Mouse (Mus musculus): ENCODE measurements around the gene Tbc1d30. TPM values are rescaled to one million over a fixed set of nuclear protein-coding genes. Genes with fewer than 3 reads are reported as not detected.

The Tbc1d30 gene
- polyA plus RNA-seq, 1 experiment: not detected

GRCm38 (mm10) chr10:121309801-121310510 is 41.1 kb downstream of the Tbc1d30 start:
- Histone ChIP-seq H3K4me1 (ENCODE audit: control insufficient read depth) (no peaks in the 10 kb centered on the region; the same call in 1 of the 2 replicates), H3K9me3 (ENCODE audit: control insufficient read depth, low read length) (no peaks in the 10 kb centered on the region; the same call in 1 of the 2 replicates), H3K4me3 (replicated peaks) (peak overlapping the region; percentile 36), H3K36me3 (ENCODE audit: control insufficient read depth) (no peaks in the 10 kb centered on the region), H3K27me3 (ENCODE audit: control insufficient read depth) (peaks cover 63% of the 10 kb centered on the region)
- TF ChIP-seq GATA1 (IDR thresholded peaks at IDR 0.05; ENCODE audit: low read length): no peak
- TF ChIP-seq TAL1 (IDR thresholded peaks at IDR 0.05; ENCODE audit: low read length): no peak

GRCm38 (mm10) chr10:121309123-121309655 is 41.9 kb downstream of the Tbc1d30 start:
- no peak for TF ChIP-seq GATA1 (IDR thresholded peaks at IDR 0.05; ENCODE audit: low read length)

GRCm38 (mm10) chr10:121305441-121305840 is 45.6 kb downstream of the Tbc1d30 start:
- no peaks in the 10 kb centered on the region; the same call in 1 of the 2 replicates for H3K9me3 ChIP-seq (ENCODE audit: control insufficient read depth, low read length)
- no peaks in the 10 kb centered on the region for H3K4me1 ChIP-seq (ENCODE audit: control insufficient read depth)
- no peak overlapping the region for H3K4me3 ChIP-seq (replicated peaks)
- H3K36me3 ChIP-seq (ENCODE audit: control insufficient read depth): no peaks in the 10 kb centered on the region
- TF ChIP-seq GATA1 (IDR thresholded peaks at IDR 0.05; ENCODE audit: low read length): no peak
- TF ChIP-seq TAL1 (IDR thresholded peaks at IDR 0.05; ENCODE audit: low read length): no peak
- H3K27me3 ChIP-seq (ENCODE audit: control insufficient read depth): peaks cover 26% of the 10 kb centered on the region

More at GRCm38 (mm10) chr10:121309123-121309655, 41.9 kb downstream of the Tbc1d30 start:
- Histone ChIP-seq H3K4me3 (replicated peaks) (no peak overlapping the region), H3K9me3 (ENCODE audit: control insufficient read depth, low read length) (no peaks in the 10 kb centered on the region; the same call in 1 of the 2 replicates), H3K27me3 (ENCODE audit: control insufficient read depth) (peaks cover 58% of the 10 kb centered on the region), H3K4me1 (ENCODE audit: control insufficient read depth) (no peaks in the 10 kb centered on the region; the same call in 1 of the 2 replicates), H3K36me3 (ENCODE audit: control insufficient read depth) (no peaks in the 10 kb centered on the region)

DNA sequence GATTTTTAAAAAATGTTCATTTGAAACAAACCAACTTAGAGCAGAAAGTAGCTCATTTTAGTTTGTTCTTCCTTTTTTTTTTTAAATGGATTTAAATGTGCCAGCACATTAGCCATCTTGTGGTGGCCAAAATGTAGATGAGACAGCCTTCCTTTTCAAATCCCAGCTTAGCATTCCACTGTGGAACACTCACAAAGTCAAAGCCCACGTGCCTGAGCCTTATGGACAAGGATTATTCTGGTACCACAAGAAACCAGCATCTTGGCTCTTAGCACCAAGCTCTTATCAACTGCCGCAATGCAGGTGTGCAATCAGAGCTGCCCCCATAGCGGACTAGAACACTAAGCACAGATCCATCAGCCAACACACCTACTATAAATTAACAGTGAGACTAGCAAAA is 47.5 kb downstream of the Tbc1d30 start:
- TF ChIP-seq TAL1 (IDR thresholded peaks at IDR 0.05; ENCODE audit: low read length): no peak
- TF ChIP-seq GATA1 (IDR thresholded peaks at IDR 0.05; ENCODE audit: low read length): no peak
- Histone ChIP-seq H3K4me3 (replicated peaks) (no peak overlapping the region), H3K9me3 (ENCODE audit: control insufficient read depth, low read length) (no peaks in the 10 kb centered on the region), H3K36me3 (ENCODE audit: control insufficient read depth) (no peaks in the 10 kb centered on the region), H3K4me1 (ENCODE audit: control insufficient read depth) (no peaks in the 10 kb centered on the region), H3K27me3 (ENCODE audit: control insufficient read depth) (peaks cover 7% of the 10 kb centered on the region)

DNA sequence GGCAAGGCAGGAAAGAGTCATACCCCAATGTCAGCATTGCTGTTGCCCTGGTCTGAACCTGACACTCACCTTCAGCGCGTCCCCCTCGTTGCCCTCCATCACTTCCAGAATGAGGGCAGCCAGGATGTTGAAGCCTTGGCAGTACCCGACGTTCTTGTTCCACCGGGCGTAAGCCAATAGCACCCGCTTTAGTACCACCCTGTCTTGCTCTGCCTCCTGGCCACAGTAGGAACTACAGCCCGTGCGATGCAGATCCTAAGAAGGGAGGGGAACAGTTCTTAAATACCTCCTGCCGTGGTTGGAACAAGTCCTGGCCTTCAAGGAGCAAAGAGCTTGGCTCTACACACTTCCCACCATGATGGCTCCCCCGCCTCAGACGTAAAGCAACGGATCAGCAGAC is 49.2 kb downstream of the Tbc1d30 start:
- Histone ChIP-seq H3K4me3 (replicated peaks) (no peak overlapping the region), H3K4me1 (ENCODE audit: control insufficient read depth) (no peaks in the 10 kb centered on the region; the same call in 1 of the 2 replicates), H3K36me3 (ENCODE audit: control insufficient read depth) (no peaks in the 10 kb centered on the region), H3K9me3 (ENCODE audit: control insufficient read depth, low read length) (no peaks in the 10 kb centered on the region), H3K27me3 (ENCODE audit: control insufficient read depth) (no peaks in the 10 kb centered on the region)
- no peak for TF ChIP-seq GATA1 (IDR thresholded peaks at IDR 0.05; ENCODE audit: low read length)

GRCm38 (mm10) chr10:121300659-121301058 is 50.4 kb downstream of the Tbc1d30 start:
- Histone ChIP-seq H3K36me3 (ENCODE audit: control insufficient read depth) (no peaks in the 10 kb centered on the region), H3K4me3 (replicated peaks) (no peak overlapping the region), H3K27me3 (ENCODE audit: control insufficient read depth) (no peaks in the 10 kb centered on the region), H3K4me1 (ENCODE audit: control insufficient read depth) (no peaks in the 10 kb centered on the region; the same call in 1 of the 2 replicates), H3K9me3 (ENCODE audit: control insufficient read depth, low read length) (no peaks in the 10 kb centered on the region)
- no peak for TF ChIP-seq GATA1 (IDR thresholded peaks at IDR 0.05; ENCODE audit: low read length)
- TF ChIP-seq TAL1 (IDR thresholded peaks at IDR 0.05; ENCODE audit: low read length): no peak

DNA sequence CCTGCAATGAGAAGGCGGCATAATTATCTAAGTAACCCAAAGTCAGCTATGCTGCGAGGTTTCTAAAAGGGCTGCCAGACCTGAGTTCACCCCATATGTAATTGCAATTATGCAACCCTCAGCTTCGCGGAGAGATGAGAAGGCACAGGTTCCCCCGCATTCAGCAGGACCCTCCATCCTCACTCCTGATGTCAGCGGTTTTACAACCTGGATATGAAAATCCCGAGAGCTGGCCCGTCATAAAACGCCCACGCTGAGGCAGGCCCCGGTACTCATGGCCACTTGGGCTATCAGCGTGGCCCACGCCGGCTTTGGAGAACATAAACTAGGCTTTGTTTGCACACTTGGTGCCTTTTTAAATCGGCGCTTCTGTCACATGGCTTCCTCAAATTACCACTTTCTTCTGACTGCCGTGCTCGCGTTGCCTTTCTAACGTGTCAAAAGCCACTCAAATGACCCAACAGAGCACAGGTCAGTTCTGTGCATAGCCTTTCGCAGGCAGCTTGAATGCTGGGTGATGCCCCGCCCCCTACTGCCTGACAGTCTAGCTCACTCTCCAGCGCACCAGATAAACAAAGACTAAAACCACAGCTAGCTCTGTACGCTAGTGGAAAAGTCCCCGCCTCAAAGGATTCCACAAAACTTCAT is 53.9 kb downstream of the Tbc1d30 start:
- H3K27me3 ChIP-seq (ENCODE audit: control insufficient read depth): peaks cover 8% of the 10 kb centered on the region
- peaks cover 3% of the 10 kb centered on the region for H3K9me3 ChIP-seq (ENCODE audit: control insufficient read depth, low read length)
- no peaks in the 10 kb centered on the region; the same call in 1 of the 2 replicates for H3K4me1 ChIP-seq (ENCODE audit: control insufficient read depth)
- TF ChIP-seq TAL1 (IDR thresholded peaks at IDR 0.05; ENCODE audit: low read length) (no peak), GATA1 (IDR thresholded peaks at IDR 0.05; ENCODE audit: low read length) (no peak)
- H3K4me3 ChIP-seq (replicated peaks): no peak overlapping the region
- H3K36me3 ChIP-seq (ENCODE audit: control insufficient read depth): no peaks in the 10 kb centered on the region

GRCm38 (mm10) chr10:121294471-121294870 is 56.6 kb downstream of the Tbc1d30 start:
- Histone ChIP-seq H3K36me3 (ENCODE audit: control insufficient read depth) (no peaks in the 10 kb centered on the region), H3K9me3 (ENCODE audit: control insufficient read depth, low read length) (peaks cover 3% of the 10 kb centered on the region), H3K4me3 (replicated peaks) (no peak overlapping the region), H3K27me3 (ENCODE audit: control insufficient read depth) (peaks cover 8% of the 10 kb centered on the region), H3K4me1 (ENCODE audit: control insufficient read depth) (no peaks in the 10 kb centered on the region; the same call in 1 of the 2 replicates)
- TF ChIP-seq GATA1 (IDR thresholded peaks at IDR 0.05; ENCODE audit: low read length) (no peak), TAL1 (IDR thresholded peaks at IDR 0.05; ENCODE audit: low read length) (no peak)

GRCm38 (mm10) chr10:121293829-121294228 is 57.2 kb downstream of the Tbc1d30 start:
- H3K36me3 ChIP-seq (ENCODE audit: control insufficient read depth): no peaks in the 10 kb centered on the region
- H3K4me3 ChIP-seq (replicated peaks): no peak overlapping the region
- TF ChIP-seq GATA1 (IDR thresholded peaks at IDR 0.05; ENCODE audit: low read length) (no peak), TAL1 (IDR thresholded peaks at IDR 0.05; ENCODE audit: low read length) (no peak)
- H3K9me3 ChIP-seq (ENCODE audit: control insufficient read depth, low read length): peaks cover 3% of the 10 kb centered on the region
- no peaks in the 10 kb centered on the region; the same call in 1 of the 2 replicates for H3K4me1 ChIP-seq (ENCODE audit: control insufficient read depth)
- H3K27me3 ChIP-seq (ENCODE audit: control insufficient read depth): peaks cover 8% of the 10 kb centered on the region
